Mouse (Mus musculus) urinary bladder, adult 2 months (tissue): ENCODE measurements around the gene Hspa5. TPM values are rescaled to one million over a fixed set of nuclear protein-coding genes. Genes with fewer than 3 reads are reported as not detected.
"Not testable (repeated sequence)": the region's sequence is repeated elsewhere in the genome, so short reads cannot be mapped to it uniquely, and the experiment has no call there.

Source experiments
- DNase-seq: peaks from one replicate; pipeline ENCODE4 v3.0.0; 2022; ENCODE audit warnings: low spot score
- polyA plus RNA-seq: library from polyadenylated mRNA; depleted of rRNA; stranded (reverse); fragments of >200 nt; gene quantifications from 2 replicates; pipeline ENCODE4 v1.2.3, GENCODE M21; 2012

Gene Hspa5
- polyA plus RNA-seq, 1 experiment, result 309 TPM

DNA sequence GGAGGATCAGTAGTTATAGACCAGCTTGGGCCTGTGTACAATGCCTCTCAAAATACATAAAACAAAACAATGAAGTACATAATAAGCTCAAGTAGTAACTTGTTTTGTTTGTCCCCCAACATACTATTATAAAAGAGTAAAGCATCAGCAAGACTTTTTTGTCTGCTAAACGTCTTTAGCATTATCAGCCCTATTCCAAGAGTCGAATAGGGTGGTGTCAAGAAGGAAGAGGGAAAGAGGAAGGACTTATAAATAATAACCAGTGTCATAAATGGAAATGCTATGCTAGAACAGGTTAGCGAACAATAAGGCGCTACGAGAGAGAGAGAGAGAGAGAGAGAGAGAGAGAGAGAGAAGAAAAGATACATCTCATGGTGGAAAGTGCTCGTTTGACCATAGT, 819 bp upstream of the Hspa5 start:
- no peak for DNase-seq

DNA sequence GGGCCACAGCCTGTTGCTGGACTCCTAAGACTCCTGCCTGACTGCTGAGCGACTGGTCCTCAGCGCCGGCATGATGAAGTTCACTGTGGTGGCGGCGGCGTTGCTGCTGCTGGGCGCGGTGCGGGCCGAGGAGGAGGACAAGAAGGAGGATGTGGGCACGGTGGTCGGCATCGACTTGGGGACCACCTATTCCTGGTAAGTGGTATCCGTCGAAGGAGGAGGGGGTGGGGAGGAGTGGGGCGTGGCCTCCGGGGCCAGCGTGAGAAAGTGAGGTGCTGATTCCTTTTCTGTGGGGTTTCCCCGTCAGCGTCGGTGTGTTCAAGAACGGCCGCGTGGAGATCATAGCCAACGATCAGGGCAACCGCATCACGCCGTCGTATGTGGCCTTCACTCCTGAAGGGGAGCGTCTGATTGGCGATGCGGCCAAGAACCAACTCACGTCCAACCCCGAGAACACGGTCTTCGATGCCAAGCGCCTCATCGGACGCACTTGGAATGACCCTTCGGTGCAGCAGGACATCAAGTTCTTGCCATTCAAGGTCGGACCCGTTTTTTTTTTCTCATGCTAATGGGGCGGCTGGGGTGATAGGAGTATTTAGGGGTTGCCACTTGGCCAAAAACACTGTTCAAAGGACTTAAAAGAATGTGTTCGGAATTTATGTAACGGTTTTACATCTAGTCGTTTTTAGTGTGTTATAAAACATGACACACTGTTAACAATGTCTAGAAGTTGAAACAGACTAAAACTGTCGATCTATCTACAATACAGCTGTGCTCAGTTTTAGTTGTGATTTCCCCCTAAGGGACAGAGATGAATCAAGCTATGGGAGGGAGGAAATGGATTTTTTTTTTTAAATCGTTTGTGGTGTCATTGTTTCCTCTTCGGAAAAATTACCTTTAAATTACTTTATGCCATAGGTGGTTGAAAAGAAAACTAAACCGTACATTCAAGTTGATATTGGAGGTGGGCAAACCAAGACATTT, 774 bp downstream of the Hspa5 start:
- no peak for DNase-seq

DNA sequence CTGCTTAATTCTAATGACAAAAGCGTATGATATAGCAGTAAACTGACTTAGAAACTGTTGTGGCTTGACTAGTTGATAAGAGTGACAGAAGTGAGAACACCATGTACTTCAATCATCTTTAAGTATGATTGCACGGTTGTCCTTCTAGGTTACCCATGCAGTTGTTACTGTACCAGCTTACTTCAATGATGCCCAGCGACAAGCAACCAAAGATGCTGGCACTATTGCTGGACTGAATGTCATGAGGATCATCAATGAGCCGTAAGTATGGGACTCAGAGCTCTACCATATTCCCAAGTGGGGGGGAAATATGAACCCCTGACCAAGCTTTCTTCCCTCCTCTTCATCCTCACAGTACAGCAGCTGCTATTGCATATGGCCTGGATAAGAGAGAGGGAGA, 1.9 kb downstream of the Hspa5 start:
- no peak for DNase-seq

DNA sequence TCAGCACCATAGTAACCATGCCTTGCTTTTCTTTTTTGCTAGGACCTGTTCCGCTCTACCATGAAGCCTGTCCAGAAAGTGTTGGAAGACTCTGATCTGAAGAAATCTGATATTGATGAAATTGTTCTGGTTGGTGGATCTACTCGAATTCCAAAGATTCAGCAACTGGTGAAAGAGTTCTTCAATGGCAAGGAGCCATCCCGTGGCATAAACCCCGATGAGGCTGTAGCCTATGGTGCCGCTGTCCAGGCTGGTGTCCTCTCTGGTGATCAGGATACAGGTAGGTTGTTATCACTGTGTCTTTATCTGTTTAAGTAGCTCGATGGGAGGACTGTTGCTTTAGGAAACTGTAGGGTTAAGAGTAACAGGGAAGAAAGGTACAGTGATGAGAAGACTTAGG, 2.7 kb downstream of the Hspa5 start:
- DNase-seq, result no peak

DNA sequence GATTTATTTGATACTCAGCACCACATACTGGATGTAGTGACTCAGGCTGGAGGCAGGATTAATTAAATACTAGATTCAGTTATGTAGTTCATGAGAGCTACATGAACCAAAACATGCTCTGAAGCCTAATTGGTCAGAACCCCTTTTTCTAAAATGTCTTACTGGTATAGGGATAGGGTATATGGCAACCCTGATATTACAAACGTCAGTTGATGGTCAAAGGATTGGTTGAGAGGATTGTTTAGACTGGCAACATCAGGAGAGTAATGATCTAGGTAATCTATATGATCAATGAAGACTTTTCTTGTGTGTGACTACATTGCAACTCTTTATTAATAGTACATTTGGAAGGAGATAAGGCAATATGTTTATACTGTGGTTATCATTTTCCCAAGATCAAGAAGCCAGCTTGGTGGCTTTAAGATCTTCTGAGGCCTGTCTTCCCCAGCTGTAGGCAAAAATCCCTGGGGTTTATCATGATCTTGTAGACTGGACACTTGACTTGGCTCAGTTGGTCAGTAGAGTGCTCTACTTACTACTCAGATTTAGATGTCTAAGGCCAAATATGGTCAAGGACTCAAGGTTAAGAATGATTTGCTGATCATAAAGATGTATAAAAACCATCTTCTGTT, 5.6 kb downstream of the Hspa5 start:
- DNase-seq, result no peak

DNA sequence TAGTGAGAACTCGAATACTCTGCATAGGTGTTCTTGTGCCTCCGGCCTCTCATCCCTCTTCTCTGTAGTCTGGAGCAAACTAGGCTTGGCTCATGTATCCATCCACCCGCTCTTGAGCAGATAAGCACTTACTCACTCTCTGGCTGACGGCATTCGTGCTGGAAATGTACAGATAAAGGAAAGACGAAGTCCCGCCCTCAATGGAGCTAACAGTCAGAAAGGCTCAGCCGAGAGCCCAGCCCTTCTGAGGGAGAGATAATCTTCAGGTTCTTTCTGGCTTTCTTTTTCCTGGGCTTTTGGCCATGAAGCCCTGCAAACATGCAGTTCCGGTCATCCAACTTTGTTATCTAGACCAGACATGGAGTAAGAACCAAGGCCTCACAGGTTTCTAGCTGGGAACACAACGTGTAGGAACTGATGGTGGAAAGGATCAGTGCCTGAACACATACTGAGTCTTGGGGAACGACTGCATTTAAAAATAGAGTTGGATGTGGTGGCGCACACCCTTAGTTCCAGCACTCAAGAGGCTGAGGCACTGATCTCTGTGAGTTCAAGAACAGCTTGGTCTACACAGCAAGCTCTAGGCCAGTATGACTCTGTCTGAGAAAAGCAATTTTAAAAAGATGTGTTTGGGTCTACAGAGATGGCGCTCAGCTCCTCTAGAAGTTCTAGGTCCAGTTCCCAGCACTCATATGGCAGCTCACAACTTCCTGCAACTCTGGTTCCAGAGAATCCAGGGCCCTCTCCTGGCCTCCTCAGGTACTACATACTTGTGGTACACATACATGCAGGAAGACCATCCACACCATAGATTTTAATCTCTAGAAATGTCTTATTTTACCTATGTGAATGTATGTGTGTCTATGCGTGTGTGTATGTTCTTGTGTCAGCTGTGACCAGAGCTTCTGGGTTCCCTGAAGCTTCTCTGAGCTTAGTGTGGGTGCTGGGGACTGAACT, 11.6 kb downstream of the Hspa5 start:
- DNase-seq, result no peak

DNA sequence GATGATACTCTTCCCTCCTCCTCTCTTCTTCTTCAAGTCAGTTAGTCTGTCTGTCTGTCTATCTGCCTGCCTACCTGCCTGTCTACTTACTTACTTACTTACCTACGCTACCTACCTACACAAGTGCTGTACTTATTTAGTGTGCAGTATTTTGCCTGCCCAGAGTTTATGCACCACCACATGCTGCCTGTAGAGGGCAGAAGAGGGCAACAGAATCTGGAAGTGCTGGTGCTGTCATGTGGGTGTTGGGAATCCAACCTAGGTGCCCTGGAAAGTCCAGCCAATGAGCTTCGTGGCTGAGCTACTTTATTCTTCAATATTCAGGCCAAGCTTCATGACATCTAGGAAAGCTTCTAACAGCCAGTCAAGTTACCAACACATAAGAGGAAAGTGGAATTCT, 12.3 kb downstream of the Hspa5 start:
- no peak for DNase-seq

DNA sequence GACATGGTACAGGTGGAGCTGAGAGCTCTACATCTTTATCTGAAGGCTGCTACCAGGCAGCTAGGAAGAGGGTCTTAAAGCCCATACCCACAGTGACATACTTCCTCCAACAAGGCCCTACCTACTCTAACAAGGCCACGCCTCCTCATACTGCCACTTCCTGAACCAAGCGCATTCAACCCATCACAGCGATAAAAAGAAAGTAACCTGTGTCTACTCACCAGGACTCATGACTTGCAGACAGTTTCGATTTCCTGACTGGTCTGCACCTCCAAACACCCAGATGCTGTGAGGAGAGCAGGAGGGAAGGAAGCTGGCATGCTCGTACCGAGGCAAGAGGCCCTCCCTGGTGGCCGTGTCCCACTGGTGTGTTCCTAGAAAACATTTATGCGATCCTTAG, 18.5 kb downstream of the Hspa5 start:
- no peak for DNase-seq

DNA sequence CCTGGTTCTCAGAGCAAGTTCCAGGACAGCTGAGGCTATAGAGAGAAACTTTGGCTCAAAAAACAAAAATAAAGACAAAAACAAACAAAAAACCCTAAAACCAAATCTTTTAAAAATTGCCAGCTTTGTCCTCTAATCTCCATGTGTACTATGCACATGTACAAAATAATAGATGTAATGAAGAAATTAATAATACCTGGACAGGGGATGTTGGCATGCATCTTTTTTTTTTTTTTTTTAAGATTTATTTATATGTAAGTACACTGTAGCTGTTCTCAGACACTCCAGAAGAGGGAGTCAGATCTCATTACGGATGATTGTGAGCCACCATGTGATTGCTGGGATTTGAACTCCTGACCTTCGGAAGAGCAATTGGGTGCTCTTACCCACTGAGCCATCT, 20.8 kb downstream of the Hspa5 start:
- not testable (repeated sequence) for DNase-seq

DNA sequence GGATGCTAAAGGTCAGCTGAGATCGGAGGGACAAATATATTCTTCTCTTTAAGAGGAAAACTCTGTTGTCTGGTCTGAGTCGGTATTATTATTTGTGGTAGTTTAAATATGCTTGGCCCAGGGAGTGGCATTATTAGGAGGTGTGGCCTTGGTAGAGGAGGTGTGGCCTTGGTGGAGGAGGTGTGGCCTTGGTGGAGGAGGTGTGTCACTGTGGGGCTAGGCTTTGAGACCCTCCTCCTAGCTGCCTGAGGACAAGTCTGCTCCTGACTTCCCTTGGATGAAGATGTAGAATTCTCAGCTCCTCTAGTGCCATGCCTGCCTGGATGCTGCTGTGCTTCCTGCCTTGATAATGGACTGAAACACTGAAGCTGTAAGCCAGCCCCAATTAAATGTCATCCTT, 22.7 kb downstream of the Hspa5 start:
- no peak for DNase-seq

DNA sequence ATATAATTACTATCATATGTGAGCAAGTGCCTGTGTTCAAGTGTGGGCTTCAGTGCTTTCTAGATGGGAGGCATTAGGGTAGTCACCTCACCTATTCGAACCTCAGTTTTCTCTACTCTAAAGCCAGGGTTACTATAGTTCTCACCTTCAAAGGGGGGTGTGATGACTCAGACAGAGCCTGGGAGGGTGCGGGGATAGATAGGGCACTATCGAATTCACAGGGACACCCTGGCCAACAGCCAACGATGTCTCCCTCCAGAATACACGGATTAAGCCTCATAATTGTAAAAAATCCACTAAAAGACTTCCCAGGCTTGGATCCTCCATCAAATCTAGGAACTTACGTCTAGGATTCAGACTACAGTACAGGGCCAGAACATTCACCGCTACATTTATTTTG, 23.7 kb downstream of the Hspa5 start:
- no peak for DNase-seq

DNA sequence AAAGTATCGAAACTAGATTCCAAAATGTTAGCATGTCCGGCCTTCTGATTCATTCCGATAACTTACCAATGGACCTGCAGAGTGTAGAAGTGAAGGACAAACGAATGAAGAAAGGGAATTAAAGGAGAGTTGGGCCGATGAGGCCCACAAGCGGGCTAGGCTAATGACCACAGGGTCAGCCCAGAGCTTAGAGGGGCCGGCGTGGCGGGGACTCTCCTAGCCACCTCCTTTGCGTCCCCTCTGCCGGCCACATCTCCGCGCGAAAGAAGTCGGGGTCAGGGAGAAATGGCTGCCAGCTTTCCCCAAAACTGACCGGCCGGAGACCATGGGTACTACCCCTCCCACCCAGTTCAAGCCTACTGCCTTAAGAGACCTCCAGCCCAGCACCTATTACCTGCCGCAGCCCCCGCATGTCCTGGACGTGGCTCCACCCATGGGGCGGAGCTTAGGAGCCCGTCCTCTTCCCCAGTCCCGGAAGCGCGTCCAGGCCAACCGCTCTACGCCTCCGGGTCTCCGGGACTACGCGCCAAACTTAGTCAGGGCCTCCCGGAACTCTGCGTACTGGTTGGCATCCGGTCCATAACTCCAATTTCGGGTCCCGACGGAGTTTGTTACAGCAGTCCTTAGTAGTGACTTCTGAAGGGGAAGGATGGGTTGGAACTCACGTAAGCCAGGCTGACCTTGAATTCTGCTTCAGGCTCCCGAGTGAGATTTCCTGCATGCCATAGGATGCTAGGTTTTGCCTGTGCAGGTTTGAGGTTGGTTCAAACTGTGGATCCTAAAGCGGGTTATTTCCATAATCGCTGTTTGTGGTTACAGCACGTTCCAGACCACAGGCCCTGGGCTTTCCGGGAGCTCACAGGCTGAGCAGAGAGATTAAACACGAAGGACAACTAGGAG, 27.8 kb downstream of the Hspa5 start, which contains the start of gene Rabepk:
TSS of gene Rabepk (minus strand) at position 556 of the 900 bp plus-strand sequence.
- DNase-seq, result peak; percentile 56

DNA sequence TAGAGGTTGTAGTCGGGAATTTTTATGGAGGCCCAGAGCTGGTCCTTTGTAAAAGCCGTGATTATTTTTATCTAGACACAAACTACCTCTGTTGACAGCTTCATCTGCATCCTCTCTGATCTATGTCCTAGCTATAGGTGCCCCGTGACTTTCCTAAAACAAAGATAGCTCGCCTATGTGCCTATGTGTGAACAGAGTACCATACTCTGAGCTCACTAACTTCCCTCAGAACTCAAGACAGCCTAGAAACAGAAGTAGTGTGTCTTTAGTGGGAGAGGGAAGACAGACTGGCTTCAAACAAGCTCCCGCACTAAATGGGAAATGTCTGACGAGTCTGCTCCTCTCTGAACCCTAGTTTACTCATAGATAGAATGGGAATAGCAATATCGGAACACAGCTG, 28.6 kb downstream of the Hspa5 start:
- no peak for DNase-seq

DNA sequence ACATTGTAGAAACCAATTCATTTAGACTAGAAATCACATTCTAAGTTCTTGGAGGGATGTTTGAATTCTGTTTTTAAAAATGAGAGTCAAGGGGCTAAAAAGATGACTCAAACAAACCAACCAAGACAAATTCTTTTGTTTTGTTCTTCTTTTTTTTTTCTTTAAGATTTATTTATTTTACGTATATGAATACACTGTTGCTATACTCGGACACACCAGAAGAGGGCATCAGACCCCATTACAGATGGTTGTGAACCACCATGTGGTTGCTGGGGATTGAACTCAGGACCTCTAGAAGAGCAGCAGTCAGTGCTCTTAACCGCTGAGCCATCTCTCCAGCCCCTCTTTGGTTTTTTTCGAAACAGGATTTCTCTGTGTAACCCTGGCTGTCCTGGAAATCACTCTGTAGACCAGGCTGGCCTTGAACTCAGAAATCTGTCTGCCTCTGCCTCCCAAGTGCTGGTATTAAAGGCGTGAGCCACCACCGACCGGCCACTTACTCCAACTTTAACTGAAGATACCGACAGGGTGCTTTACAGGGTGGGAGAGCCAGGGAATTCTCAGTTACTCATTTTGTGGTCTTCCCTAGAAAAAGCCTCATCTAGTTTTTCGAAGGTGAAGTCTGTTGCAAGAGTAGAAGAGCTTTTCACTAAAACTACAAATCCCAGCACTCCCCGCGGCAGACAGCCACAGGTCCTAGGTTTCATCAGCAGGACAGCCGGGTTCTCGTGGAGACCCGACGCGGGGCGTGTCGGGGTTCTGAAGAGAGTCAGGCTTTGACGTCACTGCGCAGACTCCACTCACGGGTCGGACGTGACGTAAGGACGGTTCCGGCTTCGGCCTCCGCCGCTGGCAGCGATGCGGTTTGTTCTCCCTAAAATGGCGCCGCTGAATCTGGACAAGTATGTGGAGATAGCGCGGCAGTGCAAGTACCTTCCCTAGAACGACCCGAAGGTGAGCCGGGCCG, 30.0 kb downstream of the Hspa5 start:
- DNase-seq, result peak; percentile 87

DNA sequence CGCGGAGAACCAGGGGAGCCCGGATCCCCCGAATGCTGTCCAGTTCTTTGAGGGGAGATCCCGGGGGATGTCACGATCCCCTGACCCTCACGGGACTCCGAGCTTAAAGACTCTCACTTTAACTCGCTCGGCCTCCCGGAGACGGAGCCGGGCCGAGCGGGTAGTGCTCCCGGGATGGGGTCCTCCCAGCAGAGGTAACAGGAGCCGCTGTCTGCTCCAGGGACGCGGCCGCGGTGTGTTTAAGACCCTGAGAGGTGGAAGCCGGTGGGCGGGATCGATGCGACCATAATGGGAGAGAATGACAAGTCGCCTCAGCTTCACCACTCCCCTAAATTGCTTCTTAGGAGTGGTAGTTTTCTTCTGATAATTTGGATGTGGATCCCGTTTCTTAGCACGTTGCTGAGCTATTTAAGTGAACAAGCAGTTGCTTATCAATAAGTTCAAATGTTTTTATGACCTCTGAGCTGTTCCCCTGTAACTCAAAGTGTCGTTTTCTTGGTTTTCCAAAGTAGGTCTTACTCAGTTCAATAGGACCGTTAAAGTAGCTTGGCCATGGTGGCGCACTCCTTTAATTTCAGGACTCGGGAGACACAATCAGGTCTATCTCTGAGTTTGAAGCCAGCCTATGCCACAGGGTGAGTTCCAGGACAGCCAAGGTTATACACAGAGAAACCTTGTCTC, 30.9 kb downstream of the Hspa5 start:
- not testable (repeated sequence) for DNase-seq

DNA sequence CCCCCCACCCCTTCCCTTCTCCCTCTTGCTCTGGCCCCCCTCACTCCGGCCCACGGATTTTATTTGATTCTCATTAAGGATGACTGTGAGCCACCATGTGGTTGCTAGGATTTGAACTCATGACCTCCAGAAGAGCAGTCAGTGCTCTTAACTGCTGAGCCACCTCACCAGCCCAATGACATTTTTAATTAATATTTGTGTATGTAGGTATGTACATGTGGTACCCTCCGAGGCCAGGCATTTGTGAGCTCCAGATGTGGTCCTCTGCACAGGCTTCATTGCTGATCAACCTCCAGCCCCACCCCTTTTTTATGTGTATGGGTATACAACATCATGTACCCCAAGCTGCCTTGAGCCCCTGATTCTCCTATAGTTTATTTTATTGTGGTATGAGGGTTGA, 32.0 kb downstream of the Hspa5 start:
- DNase-seq, result no peak

DNA sequence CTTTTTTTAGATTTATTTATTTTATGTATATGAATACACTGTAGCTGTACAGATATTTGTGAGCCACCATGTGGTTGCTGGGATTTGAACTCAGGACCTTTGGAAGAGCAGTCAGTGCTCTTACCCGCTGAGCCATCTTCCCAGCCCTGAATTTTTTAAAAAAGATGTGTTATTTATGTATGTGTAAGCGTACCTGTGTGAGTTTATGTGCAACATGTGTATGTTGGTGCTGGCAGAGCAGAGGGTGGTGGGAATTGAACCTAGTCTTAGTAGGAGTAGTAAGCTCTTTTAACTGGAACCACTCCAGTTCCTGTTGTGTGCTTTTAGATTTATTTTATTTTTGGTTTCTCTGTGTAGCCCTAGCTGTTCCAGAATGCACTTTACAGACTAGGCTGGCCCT, 32.4 kb downstream of the Hspa5 start:
- no peak for DNase-seq

DNA sequence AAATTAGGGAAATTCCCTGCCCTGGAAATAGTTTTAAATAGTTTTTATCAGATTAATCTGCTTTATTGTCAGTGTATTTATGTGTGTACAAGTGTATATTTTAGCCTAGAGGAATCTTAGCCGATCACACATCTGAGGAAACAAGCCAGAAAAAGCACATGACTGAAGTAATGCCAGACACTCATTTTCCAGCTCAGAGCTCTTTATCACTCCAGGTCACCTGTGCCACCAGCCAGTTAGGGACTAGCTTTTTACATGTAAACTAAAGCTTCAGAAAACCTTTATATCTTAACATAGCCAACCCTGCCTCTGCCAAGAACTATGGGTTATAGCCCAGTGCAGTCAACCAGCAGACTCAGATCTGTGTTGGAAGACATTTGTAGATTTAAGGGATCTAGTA, 33.0 kb downstream of the Hspa5 start:
- no peak for DNase-seq

DNA sequence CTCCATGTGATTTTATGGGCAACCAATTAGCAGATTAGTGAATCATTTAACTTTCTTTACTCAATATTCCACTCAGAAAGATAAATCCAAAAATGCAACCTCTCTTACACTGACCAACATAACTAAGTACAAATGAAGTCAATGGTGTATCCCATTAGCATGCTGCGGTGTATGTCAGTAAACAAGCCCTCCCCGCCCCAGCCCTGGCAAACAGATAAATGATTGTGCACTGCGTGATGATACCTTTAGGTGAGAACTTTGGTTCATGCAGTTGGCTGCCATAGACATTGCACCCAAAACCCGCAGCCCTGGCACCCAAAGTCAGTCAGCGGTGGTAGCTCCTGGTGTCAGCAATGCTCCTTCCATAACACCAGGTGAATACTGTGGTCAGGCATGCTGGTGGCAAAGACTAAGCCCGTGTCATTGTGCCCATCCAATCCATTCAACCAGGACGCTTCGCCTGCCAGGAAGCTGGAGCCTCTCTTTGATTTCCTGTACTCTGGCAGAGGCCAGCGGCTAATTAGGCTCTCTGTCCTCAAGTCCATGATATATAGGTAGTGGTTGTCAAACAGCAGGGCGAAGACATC, 33.7 kb downstream of the Hspa5 start:
- DNase-seq, result no peak
